Mouse (Mus musculus) small intestine, adult 2 months (tissue): Measurements from ENCODE around the gene Ints6l.

ENCODE experiments used
- CTCF ChIP-seq: fragments of 200-500 bp; IDR thresholded peaks from 2 replicates; pipeline ENCODE4 v1.5.1; 2012; ENCODE audit warnings: low read depth, mild to moderate bottlenecking, control low read depth, inconsistent platforms, low read length, moderate library complexity, mixed read lengths; ENCODE audit not compliant: insufficient replicate concordance, insufficient read length; ENCODE audit errors: extremely low read depth
- POLR2A ChIP-seq: fragments of 200-500 bp; IDR thresholded peaks from 2 replicates; pipeline ENCODE4 v1.6.1; 2012; ENCODE audit warnings: low read depth, mild to moderate bottlenecking, control low read depth, inconsistent platforms, low read length, moderate library complexity

- TF ChIP-seq CTCF: no peak
- TF ChIP-seq POLR2A: no peak
Observed at GRCm38 (mm10) chrX:56462020-56462933, 7.6 kb downstream of the Ints6l start.
